Mouse (Mus musculus) c-Kit-negative CD71-positive TER-119-positive erythroid progenitor cells, embryonic 14.5 days (primary cell): ENCODE measurements at regions not wholly inside any gene's neighbourhood (a gene's known extent, or its start where the extent isn't known, plus 50 kb on each side); places are given as distances from the start of the nearest gene placed in this dataset.

Source experiments
- DNase-seq: peaks from one replicate; pipeline ENCODE4 v3.0.0-alpha.2; 2013; ENCODE audit warnings: low read depth, low spot score

GRCm38 (mm10) chr7:117734994-117735698 is 354.4 kb downstream of the Xylt1 start:
- no peak for DNase-seq

GRCm38 (mm10) chr7:117729067-117729466 is 348.3 kb downstream of the Xylt1 start:
- DNase-seq = peak; percentile 3
